Mouse (Mus musculus) kidney, postnatal 10 days (tissue): ENCODE results near the gene Gm8246.
"Not testable (repeated sequence)": the region's sequence is repeated elsewhere in the genome, so short reads cannot be mapped to it uniquely, and the experiment has no call there.

Experiments used
- DNase-seq: peaks from one replicate; pipeline ENCODE4 v3.0.0; 2021; ENCODE audit warnings: mixed read lengths

Gm8246 gene

DNA sequence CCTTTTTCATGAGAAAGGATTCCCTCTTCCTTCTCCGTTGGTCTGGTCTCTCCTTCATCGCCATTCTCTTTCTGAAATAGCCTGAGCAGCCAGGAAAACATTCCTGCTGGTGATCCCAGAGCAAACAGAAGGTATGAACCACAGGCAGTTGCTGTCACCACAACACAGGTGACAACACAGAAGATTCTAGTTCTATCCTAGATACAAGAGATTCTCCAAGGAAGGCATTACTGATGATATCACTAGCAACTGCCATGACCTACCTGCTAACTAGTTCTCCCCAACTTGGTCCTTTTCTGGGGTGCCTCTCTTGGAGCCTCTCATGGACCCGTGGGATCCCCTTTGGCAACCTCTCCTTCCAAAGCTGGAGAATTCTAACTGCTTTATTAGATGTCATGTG, at the start of gene Gm8246:
Gm8246 (minus strand) TSS at position 101 of the 400 bp plus-strand sequence.
- not testable (repeated sequence) for DNase-seq

DNA sequence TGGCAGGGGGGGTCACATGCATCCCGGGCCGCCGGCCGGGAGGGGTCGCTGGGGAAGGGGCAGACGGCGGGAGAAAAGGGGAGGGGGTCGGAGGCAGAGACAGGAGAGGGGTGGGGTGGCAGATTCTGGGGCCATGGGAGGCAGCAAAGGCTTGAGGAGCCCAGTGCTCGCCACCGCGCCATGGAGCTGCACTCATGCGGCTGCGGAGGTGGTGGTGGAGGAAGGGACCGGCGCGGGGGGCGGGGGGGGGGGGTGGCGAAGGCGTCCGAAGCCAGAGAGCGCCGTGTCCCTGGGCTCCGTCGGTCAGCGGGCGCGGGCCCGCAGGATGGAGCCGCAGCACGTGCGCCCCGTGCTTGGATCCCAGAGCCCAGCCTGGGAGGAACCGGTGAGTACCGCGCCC, 23.7 kb upstream of the Gm8246 start, which contains the start of gene Gm3488:
Gm3488 (plus strand) TSS at position 301 of the 400 bp plus-strand sequence.
- DNase-seq: not testable (repeated sequence)

DNA sequence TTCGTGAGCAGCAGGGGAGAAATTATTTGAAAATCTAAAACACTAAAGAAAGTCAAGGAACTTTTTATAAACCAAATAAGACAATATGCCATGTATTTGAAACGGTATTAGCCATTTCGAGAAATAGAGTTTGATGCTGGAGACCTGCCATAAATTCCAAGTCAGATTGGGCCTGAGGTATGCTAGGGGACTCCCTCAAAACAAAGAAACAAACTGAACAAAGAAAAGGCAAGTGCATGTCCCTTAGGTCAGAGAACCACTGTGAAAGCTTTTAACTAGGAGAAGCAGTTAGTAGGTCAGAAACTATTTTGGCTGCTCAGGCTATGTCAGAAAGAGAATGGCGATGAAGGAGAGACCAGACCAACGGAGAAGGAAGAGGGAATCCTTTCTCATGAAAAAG, 6.3 kb upstream of the Gm8246 start, which contains the start of gene Gm3187:
Gm3187 (plus strand) TSS at position 301 of the 400 bp plus-strand sequence.
- DNase-seq: not testable (repeated sequence)

DNA sequence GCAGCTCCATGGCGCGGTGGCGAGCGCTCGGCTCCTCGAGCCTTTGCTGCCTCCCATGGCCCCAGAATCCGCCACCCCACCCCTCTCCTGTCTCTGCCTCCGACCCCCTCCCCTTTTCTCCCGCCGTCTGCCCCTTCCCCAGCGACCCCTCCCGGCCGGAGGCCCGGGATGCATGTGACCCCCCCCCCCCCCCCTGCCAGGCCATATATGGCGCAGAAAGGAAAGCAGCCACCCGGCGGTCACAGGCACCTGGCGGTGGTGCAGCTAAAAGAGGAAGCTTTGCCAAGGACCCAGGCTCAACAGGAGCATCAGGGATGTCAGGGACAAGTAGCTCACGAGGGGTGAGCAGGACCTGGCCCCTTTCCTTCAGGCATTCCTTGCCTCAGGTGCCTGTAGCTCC, 17.2 kb downstream of the Gm8246 start:
- not testable (repeated sequence) for DNase-seq

DNA sequence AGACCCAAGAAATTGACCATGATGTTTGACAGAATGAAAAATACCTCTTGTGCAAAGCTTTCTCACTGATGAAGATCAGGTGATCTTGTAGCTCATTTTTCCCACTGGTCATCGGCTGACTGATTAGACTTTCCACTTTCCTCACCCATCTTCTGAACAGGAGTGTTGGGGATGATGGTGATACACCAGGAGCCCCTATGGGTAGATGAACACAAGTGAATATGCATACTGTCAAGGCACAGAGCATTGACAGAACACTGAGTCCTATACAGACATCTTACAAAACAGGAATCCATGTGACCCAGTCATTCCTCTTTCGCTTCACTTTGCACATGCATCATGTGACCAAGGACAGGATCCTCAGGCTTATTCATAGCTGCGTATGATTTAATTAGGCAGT, 22.3 kb downstream of the Gm8246 start, which contains the start of gene Gm3194:
Gm3194 (minus strand) TSS at position 101 of the 400 bp plus-strand sequence.
- DNase-seq: not testable (repeated sequence)
